Comparison of ENCODE assay signal across 28 mouse cellular contexts in genomic region chr17:33752297-33752696, GRCm38 (mm10). TPM values are rescaled to one million over a fixed set of nuclear protein-coding genes. Genes with fewer than 3 reads are reported as not detected.
A peak's percentile ranks its signal among the peaks of the same experiment; 100 is the strongest.
DNase-seq lines count a peak whose midpoint lies in the region; ATAC-seq and TF ChIP-seq lines count a peak whose summit lies in the region.
"Had no signal": no experiment of that assay in that cellular context is flagged by ENCODE, and none has a peak within 500 bp of the region (broad histone marks: within the 10 kb centered on the region; RNA-seq: fewer than 3 reads in every experiment).

No protein-coding gene starts in this region.

- no peak for TF ChIP-seq CTCF in gastrocnemius, adult 2 months (IDR thresholded peaks at IDR 0.05)

- peak; percentile 75 for ATAC-seq in CD4-positive, CD25-positive, alpha-beta regulatory T cell, adult 4 months
- no peak for ATAC-seq in intestine, embryonic 16.5 days
- ATAC-seq in liver, embryonic 12.5 days = no peak
- ATAC-seq: forebrain, embryonic 15.5 days; hindbrain, postnatal 0 days; intestine, embryonic 15.5 days had no signal

- H3K9ac ChIP-seq in intestine, embryonic 16.5 days (ENCODE audit: low read depth, low read length) = no peak overlapping the region
- no peak overlapping the region for H3K9ac ChIP-seq in liver, embryonic 12.5 days
- H3K9ac ChIP-seq: embryonic facial prominence, embryonic 15.5 days; forebrain, embryonic 12.5 days; forebrain, embryonic 15.5 days; heart, embryonic 12.5 days; heart, embryonic 15.5 days; hindbrain, embryonic 14.5 days; intestine, embryonic 15.5 days had no signal

- no peaks in the 10 kb centered on the region for H3K27me3 ChIP-seq in intestine, embryonic 16.5 days (replicated peaks; ENCODE audit: control insufficient read depth, insufficient read depth, low read length)
- no peaks in the 10 kb centered on the region for H3K27me3 ChIP-seq in liver, embryonic 12.5 days (replicated peaks)
- H3K27me3 ChIP-seq: embryonic facial prominence, embryonic 15.5 days; forebrain, embryonic 12.5 days; forebrain, embryonic 15.5 days; heart, embryonic 12.5 days; heart, embryonic 15.5 days; intestine, embryonic 15.5 days had no signal

- peaks cover 8% of the 10 kb centered on the region for H3K36me3 ChIP-seq in intestine, embryonic 16.5 days (ENCODE audit: control insufficient read depth, insufficient read depth, low read length)
- H3K36me3 ChIP-seq in liver, embryonic 12.5 days = peaks cover 87% of the 10 kb centered on the region

- WGBS in intestine, embryonic 16.5 days = 92% methylated on average over 2 of the region's 2 CpGs
- 92% methylated on average over 2 of the region's 2 CpGs for WGBS in liver, embryonic 12.5 days (ENCODE audit: insufficient replicate concordance)

- no peak for DNase-seq in gastrocnemius, adult 2 months
- DNase-seq in gastrocnemius, adult 18-20 months (ENCODE audit: low spot score) = no peak
- peak; percentile 50 for DNase-seq in CD4-positive helper T cell, adult 2 months (ENCODE audit: low read depth, low spot score)
- peak; percentile 46 for DNase-seq in induced T-regulatory cell, adult 2 months (ENCODE audit: low read depth)
- DNase-seq in left cerebral cortex, adult 8-10 months (ENCODE audit: low spot score in 2 of 2) = no peak
- DNase-seq: adrenal gland, adult 2 months; adrenal gland, postnatal 14 days; cerebellum, adult 11-12 months; cerebellum, adult 8-10 months; cerebellum, postnatal 10 days; cerebellum, postnatal 36 days; embryo, embryonic 11 days; gastrocnemius, postnatal 14 days; heart, adult 18-20 months; heart, postnatal 14 days; heart, postnatal 4 days; kidney, adult 18-20 months had no signal

- H3K4me1 ChIP-seq in intestine, embryonic 16.5 days (ENCODE audit: control insufficient read depth, insufficient read depth, low read length) = peaks cover 22% of the 10 kb centered on the region
- H3K4me1 ChIP-seq in liver, embryonic 12.5 days = peaks cover 50% of the 10 kb centered on the region

- intact Hi-C loops in gastrocnemius, adult 2 months (cut with DNase I) = no loop called here

- no peaks in the 10 kb centered on the region for H3K9me3 ChIP-seq in intestine, embryonic 16.5 days (ENCODE audit: control insufficient read depth, low read length)
- no peaks in the 10 kb centered on the region for H3K9me3 ChIP-seq in liver, embryonic 12.5 days (replicated peaks)
- H3K9me3 ChIP-seq: embryonic facial prominence, embryonic 15.5 days; forebrain, embryonic 12.5 days; forebrain, embryonic 15.5 days; heart, embryonic 12.5 days; heart, embryonic 15.5 days; intestine, embryonic 15.5 days had no signal

- H3K4me3 ChIP-seq in gastrocnemius, adult 2 months = no peak overlapping the region
- no peak overlapping the region for H3K4me3 ChIP-seq in intestine, embryonic 16.5 days (ENCODE audit: low read length)
- H3K4me3 ChIP-seq in liver, embryonic 12.5 days = no peak overlapping the region
- H3K4me3 ChIP-seq: embryonic facial prominence, embryonic 15.5 days; forebrain, embryonic 12.5 days; forebrain, embryonic 15.5 days; heart, embryonic 12.5 days; heart, embryonic 15.5 days; intestine, embryonic 15.5 days had no signal

- no peak overlapping the region for H3K4me2 ChIP-seq in intestine, embryonic 16.5 days (ENCODE audit: low read depth, low read length)
- no peak overlapping the region for H3K4me2 ChIP-seq in liver, embryonic 12.5 days
- H3K4me2 ChIP-seq: embryonic facial prominence, embryonic 15.5 days; forebrain, embryonic 12.5 days; forebrain, embryonic 15.5 days; heart, embryonic 12.5 days; heart, embryonic 15.5 days; hindbrain, embryonic 14.5 days; intestine, embryonic 15.5 days had no signal

- peak overlapping the region; percentile 46; the same call in 1 of the 2 replicates for H3K27ac ChIP-seq in gastrocnemius, adult 2 months
- H3K27ac ChIP-seq in intestine, embryonic 16.5 days (ENCODE audit: low read length) = no peak overlapping the region
- no peak overlapping the region for H3K27ac ChIP-seq in liver, embryonic 12.5 days
- H3K27ac ChIP-seq: embryonic facial prominence, embryonic 15.5 days; forebrain, embryonic 12.5 days; forebrain, embryonic 15.5 days; heart, embryonic 15.5 days; hindbrain, embryonic 14.5 days; hindbrain, postnatal 0 days; intestine, embryonic 15.5 days had no signal

RNA-seq across cellular contexts. Expression of gene Rab11b, which starts 8.0 kb away (rescaled TPM):
- 100 to 1,000 TPM; 134 to 150 TPM for total RNA-seq in gastrocnemius, adult 2 months (2021)
- total RNA-seq in gastrocnemius, adult 18-20 months (2021) = 100 to 1,000 TPM; 138 to 142 TPM
- polyA plus RNA-seq in CD4-positive, CD25-positive, alpha-beta regulatory T cell, adult 4 months (2017; shearing (Covaris generic)) = 100 to 1,000 TPM; 257 to 400 TPM
- 100 to 1,000 TPM; 351 to 365 (median 357) TPM for total RNA-seq in left cerebral cortex, adult 8-10 months (2022)
- polyA plus RNA-seq in intestine, embryonic 16.5 days (2015; fragmentation: Nextera tagmentation; extraction: Ambion mirVana) = 193 and 220 TPM in 2 replicates
- polyA plus RNA-seq in liver, embryonic 12.5 days (2016; fragmentation: Nextera tagmentation; extraction: Ambion mirVana) = 147 and 169 TPM in 2 replicates

RNA-seq across cellular contexts. Expression of gene Angptl4, which starts 29.3 kb away (rescaled TPM):
- 1 to 10 TPM; 1.4 to 5.9 TPM for total RNA-seq in gastrocnemius, adult 2 months (2021)
- 1 to 10 TPM; 4.3 to 6.6 TPM for total RNA-seq in gastrocnemius, adult 18-20 months (2021)
- 1 to 10 TPM; 4.4 to 6.1 TPM for polyA plus RNA-seq in CD4-positive, CD25-positive, alpha-beta regulatory T cell, adult 4 months (2017; shearing (Covaris generic))
- total RNA-seq in left cerebral cortex, adult 8-10 months (2022) = 1 to 10 TPM; 2.3 to 3.2 (median 2.5) TPM
- polyA plus RNA-seq in intestine, embryonic 16.5 days (2015; fragmentation: Nextera tagmentation; extraction: Ambion mirVana) = 22.4 and 24.5 TPM in 2 replicates
- 17.3 and 21.0 TPM in 2 replicates for polyA plus RNA-seq in liver, embryonic 12.5 days (2016; fragmentation: Nextera tagmentation; extraction: Ambion mirVana)

RNA-seq across cellular contexts. Expression of gene March2, which starts 33.8 kb away (rescaled TPM):
- 10 to 100 TPM; 88.8 to 90.7 TPM for total RNA-seq in gastrocnemius, adult 2 months (2021)
- 10 to 100 TPM; 87.2 to 90.6 TPM for total RNA-seq in gastrocnemius, adult 18-20 months (2021)
- 10 to 100 TPM; 23.1 to 24.4 TPM for polyA plus RNA-seq in CD4-positive, CD25-positive, alpha-beta regulatory T cell, adult 4 months (2017; shearing (Covaris generic))
- total RNA-seq in left cerebral cortex, adult 8-10 months (2022) = 10 to 100 TPM; 85.6 to 95.3 (median 89.9) TPM
- polyA plus RNA-seq in intestine, embryonic 16.5 days (2015; fragmentation: Nextera tagmentation; extraction: Ambion mirVana) = 50.4 and 54.7 TPM in 2 replicates
- polyA plus RNA-seq in liver, embryonic 12.5 days (2016; fragmentation: Nextera tagmentation; extraction: Ambion mirVana) = 196 and 205 TPM in 2 replicates

RNA-seq across cellular contexts. Expression of gene Kank3, which starts 58.0 kb away (rescaled TPM):
- total RNA-seq in gastrocnemius, adult 2 months (2021) = 10 to 100 TPM; 15.7 to 24.5 TPM
- 10 to 100 TPM; 13.4 to 16.6 TPM for total RNA-seq in gastrocnemius, adult 18-20 months (2021)
- 1 to 10 TPM; 6.3 to 8.9 TPM for polyA plus RNA-seq in CD4-positive, CD25-positive, alpha-beta regulatory T cell, adult 4 months (2017; shearing (Covaris generic))
- 10 to 100 TPM; 27.6 to 33.8 (median 31.5) TPM for total RNA-seq in left cerebral cortex, adult 8-10 months (2022)
- polyA plus RNA-seq in intestine, embryonic 16.5 days (2015; fragmentation: Nextera tagmentation; extraction: Ambion mirVana) = 22.7 and 23.5 TPM in 2 replicates
- polyA plus RNA-seq in liver, embryonic 12.5 days (2016; fragmentation: Nextera tagmentation; extraction: Ambion mirVana) = 12.6 and 13.2 TPM in 2 replicates

Comparison
In these comparisons a context has a peak if more than half of its experiments do, and no peak if none do; other contexts are left out.
1. DNase-seq: peak in CD4-positive helper T cell, adult 2 months (single experiment) and induced T-regulatory cell, adult 2 months (single experiment); none in gastrocnemius, adult 2 months (single experiment), gastrocnemius, adult 18-20 months (single experiment) and left cerebral cortex, adult 8-10 months (0 of 2).